Mouse (Mus musculus): ENCODE results near the gene Mcub. TPM values are rescaled to one million over a fixed set of nuclear protein-coding genes. Genes with fewer than 3 reads are reported as not detected.

The Mcub gene
- polyA plus RNA-seq, 1 experiment from 2014 or later, result 2.7 TPM

DNA sequence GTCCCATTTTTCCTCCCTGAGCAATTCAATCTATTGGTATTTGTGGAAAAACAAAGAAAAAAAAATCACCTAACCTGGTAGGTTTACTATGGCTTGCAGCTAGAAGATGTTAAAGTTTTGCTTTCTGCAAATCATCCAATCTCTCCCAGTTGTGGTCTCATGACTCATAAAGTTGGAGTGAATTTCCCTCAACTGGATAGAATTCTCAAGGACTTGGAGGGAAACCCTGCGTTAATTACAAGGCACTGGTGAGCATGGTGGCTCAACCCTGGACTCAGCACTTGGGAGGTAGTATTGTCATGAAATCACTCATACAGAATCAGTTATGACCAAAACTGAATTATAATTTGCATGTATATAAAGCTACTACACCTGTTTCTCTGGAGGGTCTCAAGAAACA is 28.7 kb downstream of the Mcub start:
- no peaks in the 10 kb centered on the region for H3K9me3 ChIP-seq (ENCODE audit: control insufficient read depth, low read length)
- DNase-seq (ENCODE audit: low spot score) (no peak), ATAC-seq (replicated peaks; ENCODE audit: low FRiP score, low TSS enrichment, low read depth) (no peak)
- no peak overlapping the region for H3K4me3 ChIP-seq (ENCODE audit: low read depth, low read length)
- no peaks in the 10 kb centered on the region for H3K4me1 ChIP-seq (replicated peaks; ENCODE audit: control insufficient read depth, insufficient read depth, low read length)
- H3K27ac ChIP-seq (ENCODE audit: low read depth), result no peak overlapping the region
- H3K36me3 ChIP-seq (ENCODE audit: control insufficient read depth, insufficient read depth, low read length), result no peaks in the 10 kb centered on the region
- 92% methylated on average over 1 of the region's 1 CpGs for WGBS
- H3K27me3 ChIP-seq (replicated peaks; ENCODE audit: control insufficient read depth, insufficient read depth, low read length), result no peaks in the 10 kb centered on the region
- no peak overlapping the region for H3K9ac ChIP-seq (ENCODE audit: low read length)
- H3K4me2 ChIP-seq (ENCODE audit: low read length), result no peak overlapping the region

GRCm38 (mm10) chr3:129940780-129941179 is 29.2 kb downstream of the Mcub start:
- no peak for DNase-seq (ENCODE audit: low spot score)

DNA sequence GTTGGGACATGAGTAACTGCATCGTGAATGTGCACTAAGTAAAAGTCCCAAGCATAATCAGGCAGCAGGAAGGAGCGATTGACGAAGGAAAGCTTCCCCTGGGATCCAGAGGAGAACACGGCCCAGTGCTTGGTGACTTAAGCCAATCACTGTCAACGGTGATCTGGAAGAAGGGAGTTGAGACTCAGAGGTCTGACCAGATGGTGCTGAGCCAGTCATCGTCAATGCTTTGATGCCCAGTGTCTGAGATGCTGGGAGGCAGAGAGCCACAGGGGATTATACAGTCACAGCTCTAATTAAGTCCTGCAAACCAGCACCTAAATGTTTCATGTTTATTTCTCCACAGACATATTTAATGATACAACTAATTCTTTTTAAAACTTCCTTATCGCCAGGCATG is 30.9 kb downstream of the Mcub start:
- Histone ChIP-seq H3K4me2 (ENCODE audit: low read length) (no peak overlapping the region), H3K36me3 (ENCODE audit: control insufficient read depth, insufficient read depth, low read length) (no peaks in the 10 kb centered on the region), H3K4me1 (replicated peaks; ENCODE audit: control insufficient read depth, insufficient read depth, low read length) (no peaks in the 10 kb centered on the region), H3K27me3 (replicated peaks; ENCODE audit: control insufficient read depth, insufficient read depth, low read length) (no peaks in the 10 kb centered on the region), H3K9me3 (ENCODE audit: control insufficient read depth, low read length) (no peaks in the 10 kb centered on the region), H3K9ac (ENCODE audit: low read length) (no peak overlapping the region), H3K4me3 (ENCODE audit: low read depth, low read length) (no peak overlapping the region), H3K27ac (ENCODE audit: low read depth) (no peak overlapping the region)
- 64% methylated on average over 7 of the region's 7 CpGs for WGBS
- ATAC-seq (replicated peaks; ENCODE audit: low FRiP score, low TSS enrichment, low read depth), result no peak
- no peak for DNase-seq (ENCODE audit: low spot score)

More at GRCm38 (mm10) chr3:129940780-129941179, 29.2 kb downstream of the Mcub start:
- ATAC-seq (replicated peaks; ENCODE audit: low FRiP score, low TSS enrichment, low read depth), result no peak
- no peak overlapping the region for H3K4me3 ChIP-seq (ENCODE audit: low read depth, low read length)
- H3K36me3 ChIP-seq (ENCODE audit: control insufficient read depth, insufficient read depth, low read length), result no peaks in the 10 kb centered on the region
- H3K27me3 ChIP-seq (replicated peaks; ENCODE audit: control insufficient read depth, insufficient read depth, low read length), result no peaks in the 10 kb centered on the region
- WGBS, result 94% methylated on average over 2 of the region's 2 CpGs
- H3K9me3 ChIP-seq (ENCODE audit: control insufficient read depth, low read length), result no peaks in the 10 kb centered on the region
- H3K4me1 ChIP-seq (replicated peaks; ENCODE audit: control insufficient read depth, insufficient read depth, low read length), result no peaks in the 10 kb centered on the region
- no peak overlapping the region for H3K4me2 ChIP-seq (ENCODE audit: low read length)
- no peak overlapping the region for H3K9ac ChIP-seq (ENCODE audit: low read length)
- H3K27ac ChIP-seq (ENCODE audit: low read depth), result no peak overlapping the region

DNA sequence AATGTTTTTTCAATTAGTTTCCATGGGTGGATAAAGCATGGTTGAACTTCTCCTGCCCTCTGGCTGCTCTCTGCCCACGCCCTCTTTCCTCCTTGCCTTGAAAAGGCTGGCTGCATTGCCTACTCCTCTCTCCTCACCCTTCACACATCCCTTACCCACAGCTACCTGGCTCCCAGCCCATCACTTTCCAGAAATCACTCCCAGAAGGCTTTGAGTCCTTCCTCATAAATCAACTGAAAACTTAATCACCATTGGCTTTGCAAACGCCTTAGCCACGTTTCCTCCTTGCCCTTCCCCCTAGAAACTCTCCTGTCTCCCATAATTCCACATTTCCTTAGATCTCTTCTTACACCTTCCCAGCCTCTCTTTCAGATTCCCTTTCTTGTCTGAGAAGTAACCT is 32.2 kb downstream of the Mcub start:
- H3K9ac ChIP-seq (ENCODE audit: low read length), result no peak overlapping the region
- no peak overlapping the region for H3K4me2 ChIP-seq (ENCODE audit: low read length)
- no peak overlapping the region for H3K27ac ChIP-seq (ENCODE audit: low read depth)
- H3K4me1 ChIP-seq (replicated peaks; ENCODE audit: control insufficient read depth, insufficient read depth, low read length), result no peaks in the 10 kb centered on the region
- WGBS, result 37% methylated on average over 3 of the region's 3 CpGs
- ATAC-seq (replicated peaks; ENCODE audit: low FRiP score, low TSS enrichment, low read depth) (no peak), DNase-seq (ENCODE audit: low spot score) (no peak)
- no peaks in the 10 kb centered on the region for H3K27me3 ChIP-seq (replicated peaks; ENCODE audit: control insufficient read depth, insufficient read depth, low read length)
- H3K9me3 ChIP-seq (ENCODE audit: control insufficient read depth, low read length), result no peaks in the 10 kb centered on the region
- no peak overlapping the region for H3K4me3 ChIP-seq (ENCODE audit: low read depth, low read length)
- H3K36me3 ChIP-seq (ENCODE audit: control insufficient read depth, insufficient read depth, low read length), result no peaks in the 10 kb centered on the region

- Histone ChIP-seq H3K4me2 (ENCODE audit: low read length) (no peak overlapping the region), H3K9me3 (ENCODE audit: control insufficient read depth, low read length) (no peaks in the 10 kb centered on the region), H3K36me3 (ENCODE audit: control insufficient read depth, insufficient read depth, low read length) (no peaks in the 10 kb centered on the region), H3K4me1 (replicated peaks; ENCODE audit: control insufficient read depth, insufficient read depth, low read length) (no peaks in the 10 kb centered on the region), H3K27me3 (replicated peaks; ENCODE audit: control insufficient read depth, insufficient read depth, low read length) (no peaks in the 10 kb centered on the region), H3K27ac (ENCODE audit: low read depth) (no peak overlapping the region), H3K4me3 (ENCODE audit: low read depth, low read length) (no peak overlapping the region), H3K9ac (ENCODE audit: low read length) (no peak overlapping the region)
- WGBS, result 43% methylated on average over 9 of the region's 9 CpGs
- no peak for DNase-seq (ENCODE audit: low spot score)
- no peak for ATAC-seq (replicated peaks; ENCODE audit: low FRiP score, low TSS enrichment, low read depth)
Observed at GRCm38 (mm10) chr3:129936561-129936960, 33.4 kb downstream of the Mcub start.

GRCm38 (mm10) chr3:129932443-129932842 is 37.6 kb downstream of the Mcub start:
- H3K36me3 ChIP-seq (ENCODE audit: control insufficient read depth, insufficient read depth, low read length), result no peaks in the 10 kb centered on the region
- H3K9me3 ChIP-seq (ENCODE audit: control insufficient read depth, low read length), result no peaks in the 10 kb centered on the region
- no peak overlapping the region for H3K4me2 ChIP-seq (ENCODE audit: low read length)
- ATAC-seq (replicated peaks; ENCODE audit: low FRiP score, low TSS enrichment, low read depth) (no peak), DNase-seq (ENCODE audit: low spot score) (no peak)
- no peaks in the 10 kb centered on the region for H3K27me3 ChIP-seq (replicated peaks; ENCODE audit: control insufficient read depth, insufficient read depth, low read length)
- no peaks in the 10 kb centered on the region for H3K4me1 ChIP-seq (replicated peaks; ENCODE audit: control insufficient read depth, insufficient read depth, low read length)
- H3K4me3 ChIP-seq (ENCODE audit: low read depth, low read length), result no peak overlapping the region
- H3K9ac ChIP-seq (ENCODE audit: low read length), result no peak overlapping the region
- WGBS, result 56% methylated on average over 4 of the region's 4 CpGs
- H3K27ac ChIP-seq (ENCODE audit: low read depth), result no peak overlapping the region

DNA sequence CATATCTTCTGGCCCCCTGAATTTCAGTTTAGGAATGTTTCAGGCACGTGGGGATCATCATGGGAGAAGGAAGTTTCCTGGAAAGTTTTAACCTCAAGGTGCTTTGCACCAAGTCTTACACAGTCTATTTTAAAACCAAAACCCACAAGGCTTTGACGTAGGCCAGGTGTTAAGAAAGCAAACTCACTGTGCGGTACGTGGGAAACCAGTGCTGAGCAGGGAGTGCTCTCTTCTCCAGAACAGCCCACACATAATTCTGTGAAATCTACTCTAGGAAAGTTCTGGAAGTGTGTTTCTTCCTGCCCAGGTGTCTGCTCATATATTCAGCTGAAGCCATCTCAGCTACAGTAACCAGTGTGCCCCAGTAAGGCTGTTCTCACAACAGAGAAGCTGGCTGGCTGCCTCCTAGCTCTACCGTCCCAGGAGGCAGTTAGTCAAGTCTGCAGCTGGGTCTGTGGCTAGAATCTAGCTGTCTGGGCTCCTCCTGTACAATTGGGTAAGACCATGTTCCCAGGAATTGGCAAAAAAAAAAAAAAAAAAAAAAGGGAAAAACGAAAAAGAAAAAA is 39.7 kb downstream of the Mcub start:
- Histone ChIP-seq H3K4me3 (ENCODE audit: low read depth, low read length) (no peak overlapping the region), H3K27ac (ENCODE audit: low read depth) (no peak overlapping the region), H3K36me3 (ENCODE audit: control insufficient read depth, insufficient read depth, low read length) (no peaks in the 10 kb centered on the region), H3K9ac (ENCODE audit: low read length) (no peak overlapping the region), H3K4me2 (ENCODE audit: low read length) (no peak overlapping the region), H3K27me3 (replicated peaks; ENCODE audit: control insufficient read depth, insufficient read depth, low read length) (no peaks in the 10 kb centered on the region), H3K9me3 (ENCODE audit: control insufficient read depth, low read length) (no peaks in the 10 kb centered on the region), H3K4me1 (replicated peaks; ENCODE audit: control insufficient read depth, insufficient read depth, low read length) (no peaks in the 10 kb centered on the region)
- DNase-seq (ENCODE audit: low spot score), result no peak
- 52% methylated on average over 6 of the region's 6 CpGs for WGBS
- no peak for ATAC-seq (replicated peaks; ENCODE audit: low FRiP score, low TSS enrichment, low read depth)

- DNase-seq (ENCODE audit: low spot score) (no peak), ATAC-seq (replicated peaks; ENCODE audit: low FRiP score, low TSS enrichment, low read depth) (no peak)
- H3K36me3 ChIP-seq (ENCODE audit: control insufficient read depth, insufficient read depth, low read length), result no peaks in the 10 kb centered on the region
- no peak overlapping the region for H3K4me3 ChIP-seq (ENCODE audit: low read depth, low read length)
- no peaks in the 10 kb centered on the region for H3K4me1 ChIP-seq (replicated peaks; ENCODE audit: control insufficient read depth, insufficient read depth, low read length)
- no peak overlapping the region for H3K4me2 ChIP-seq (ENCODE audit: low read length)
- H3K9me3 ChIP-seq (ENCODE audit: control insufficient read depth, low read length), result no peaks in the 10 kb centered on the region
- no peak overlapping the region for H3K9ac ChIP-seq (ENCODE audit: low read length)
- no peaks in the 10 kb centered on the region for H3K27me3 ChIP-seq (replicated peaks; ENCODE audit: control insufficient read depth, insufficient read depth, low read length)
- H3K27ac ChIP-seq (ENCODE audit: low read depth), result no peak overlapping the region
- 90% methylated on average over 3 of the region's 3 CpGs for WGBS
Observed at GRCm38 (mm10) chr3:129925861-129926260, 44.1 kb downstream of the Mcub start.

DNA sequence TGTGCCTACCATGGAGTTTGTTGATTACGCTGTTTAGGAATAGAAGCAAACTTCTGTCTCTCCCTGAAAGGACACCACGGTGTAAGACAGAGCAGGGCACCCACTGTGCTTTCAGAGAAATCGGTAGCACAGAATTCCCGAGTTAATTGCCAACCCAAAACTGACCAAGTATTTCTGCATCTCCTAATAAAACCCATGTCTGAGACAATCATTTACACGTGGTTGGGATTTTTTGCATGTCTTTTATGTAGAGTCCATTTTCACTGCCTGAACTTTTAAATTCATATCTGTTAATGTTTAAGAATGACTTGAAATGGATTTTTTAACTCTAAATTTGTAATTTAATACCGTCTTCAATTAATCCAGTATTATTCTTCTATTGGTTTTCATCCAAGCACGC is 46.4 kb downstream of the Mcub start:
- DNase-seq (ENCODE audit: low spot score), result no peak
- Histone ChIP-seq H3K36me3 (ENCODE audit: control insufficient read depth, insufficient read depth, low read length) (no peaks in the 10 kb centered on the region), H3K9me3 (ENCODE audit: control insufficient read depth, low read length) (no peaks in the 10 kb centered on the region), H3K4me1 (replicated peaks; ENCODE audit: control insufficient read depth, insufficient read depth, low read length) (no peaks in the 10 kb centered on the region), H3K27ac (ENCODE audit: low read depth) (no peak overlapping the region), H3K9ac (ENCODE audit: low read length) (no peak overlapping the region), H3K4me3 (ENCODE audit: low read depth, low read length) (no peak overlapping the region), H3K4me2 (ENCODE audit: low read length) (no peak overlapping the region), H3K27me3 (replicated peaks; ENCODE audit: control insufficient read depth, insufficient read depth, low read length) (no peaks in the 10 kb centered on the region)
- ATAC-seq (replicated peaks; ENCODE audit: low FRiP score, low TSS enrichment, low read depth), result no peak
- WGBS, result 88% methylated on average over 7 of the region's 7 CpGs

Measured in intestine, embryonic 14.5 days (tissue).